Mouse (Mus musculus) CH12.LX (cell line): ENCODE results near the gene Nkain1.

ENCODE experiments used
- CTCF ChIP-seq, 2 experiments: IDR thresholded peaks in 1 of 2; conservative IDR thresholded peaks in 1 of 2; 2 replicates each; pipeline ENCODE4 v1.5.1; 2011 to 2012; ENCODE audit warnings: low read depth in 2 of 2, low read length in 2 of 2, improper control_type of control experiment in 1 of 2, inconsistent platforms in 1 of 2, mild to moderate bottlenecking in 1 of 2, moderate library complexity in 1 of 2
- EP300 ChIP-seq: IDR thresholded peaks from 2 replicates; pipeline ENCODE4 v1.6.1; 2011; ENCODE audit warnings: low read length, improper control_type of control experiment
- GABPA ChIP-seq: IDR thresholded peaks from 2 replicates; pipeline ENCODE4 v1.6.1; 2012; ENCODE audit warnings: low read depth, low read length, improper control_type of control experiment, inconsistent platforms; ENCODE audit not compliant: insufficient replicate concordance
- HCFC1 ChIP-seq: IDR thresholded peaks from 2 replicates; pipeline ENCODE4 v1.6.1; 2012; ENCODE audit warnings: low read depth, mild to moderate bottlenecking, inconsistent platforms, low read length, improper control_type of control experiment
- MAFK ChIP-seq: IDR thresholded peaks from 2 replicates; pipeline ENCODE4 v1.6.1; 2011; ENCODE audit warnings: low read length, improper control_type of control experiment; ENCODE audit not compliant: insufficient replicate concordance
- MAZ ChIP-seq: IDR thresholded peaks from 2 replicates; pipeline ENCODE4 v1.6.1; 2012; ENCODE audit warnings: low read depth, mild to moderate bottlenecking, inconsistent platforms, low read length, improper control_type of control experiment, moderate library complexity
- MEF2A ChIP-seq: IDR thresholded peaks from 2 replicates; pipeline ENCODE4 v1.6.1; 2014; ENCODE audit warnings: low read depth, mild to moderate bottlenecking, inconsistent platforms, low read length, improper control_type of control experiment, borderline replicate concordance
- POLR2A ChIP-seq: IDR thresholded peaks from 2 replicates; pipeline ENCODE4 v1.6.1; 2011; ENCODE audit warnings: low read depth, mild to moderate bottlenecking, improper control_type of control experiment, low read length
- POLR2AphosphoS2 ChIP-seq: IDR thresholded peaks from 2 replicates; pipeline ENCODE4 v1.6.1; 2011; ENCODE audit warnings: low read depth, low read length, improper control_type of control experiment
- RAD21 ChIP-seq: IDR thresholded peaks from 2 replicates; pipeline ENCODE4 v1.6.1; 2011; ENCODE audit warnings: low read depth, mild to moderate bottlenecking, low read length, improper control_type of control experiment, moderate library complexity
- RCOR1 ChIP-seq: conservative IDR thresholded peaks from 2 replicates; pipeline ENCODE4 v1.6.1; 2012; ENCODE audit warnings: low read depth, mild to moderate bottlenecking, inconsistent platforms, low read length, improper control_type of control experiment
- USF1 ChIP-seq: IDR thresholded peaks from 2 replicates; pipeline ENCODE4 v1.6.1; 2014; ENCODE audit warnings: low read depth, mild to moderate bottlenecking, inconsistent platforms, low read length, improper control_type of control experiment

GRCm38 (mm10) chr4:130535789-130536188 is 38.2 kb downstream of the Nkain1 start:
- TF ChIP-seq RCOR1 (no peak), GABPA (no peak), CTCF (conservative IDR thresholded peaks at IDR 0.05 in 1 of 2, IDR thresholded peaks at IDR 0.05 in 1 of 2; ENCODE audit: low read depth in 2 of 2, low read length in 2 of 2) (peak; percentile 20 to 26; a peak in 2 of 4 replicates), POLR2A (no peak), EP300 (no peak), MEF2A (no peak), POLR2AphosphoS2 (no peak), HCFC1 (no peak), USF1 (no peak), MAZ (no peak), MAFK (no peak), RAD21 (no peak)
